Mouse (Mus musculus) frontal cortex, adult (tissue): ENCODE measurements at regions not wholly inside any gene's neighbourhood (a gene's known extent, or its start where the extent isn't known, plus 50 kb on each side); places are given as distances from the start of the nearest gene placed in this dataset.
"Not testable (repeated sequence)": the region's sequence is repeated elsewhere in the genome, so short reads cannot be mapped to it uniquely, and the experiment has no call there.

Experiments used
- ATAC-seq: cut with Nextera tagmentation; 2 replicates; pipeline ENCODE4 v1.9.2; 2017; ENCODE audit warnings: mild to moderate bottlenecking, moderate library complexity, mixed read lengths; ENCODE audit not compliant: low TSS enrichment

DNA sequence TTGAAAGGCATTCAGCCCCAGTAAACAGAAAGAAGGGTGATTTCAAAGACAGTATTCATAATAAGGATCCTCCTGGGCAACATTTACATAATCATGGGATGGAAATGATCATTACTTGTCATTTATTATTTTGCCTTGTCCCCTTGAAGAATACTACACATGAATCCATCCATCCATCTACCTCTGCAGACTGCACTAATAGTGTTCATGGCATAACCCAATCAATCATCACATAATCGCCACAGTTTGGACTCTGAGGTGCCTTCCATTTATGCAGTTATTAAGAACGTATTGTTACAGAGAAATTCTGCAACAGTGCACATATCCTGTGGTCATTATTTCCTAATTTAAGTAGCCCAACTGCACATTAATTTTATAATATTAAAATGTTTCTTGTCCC, 1172.0 kb upstream of the Edil3 start:
- ATAC-seq, result no peak

DNA sequence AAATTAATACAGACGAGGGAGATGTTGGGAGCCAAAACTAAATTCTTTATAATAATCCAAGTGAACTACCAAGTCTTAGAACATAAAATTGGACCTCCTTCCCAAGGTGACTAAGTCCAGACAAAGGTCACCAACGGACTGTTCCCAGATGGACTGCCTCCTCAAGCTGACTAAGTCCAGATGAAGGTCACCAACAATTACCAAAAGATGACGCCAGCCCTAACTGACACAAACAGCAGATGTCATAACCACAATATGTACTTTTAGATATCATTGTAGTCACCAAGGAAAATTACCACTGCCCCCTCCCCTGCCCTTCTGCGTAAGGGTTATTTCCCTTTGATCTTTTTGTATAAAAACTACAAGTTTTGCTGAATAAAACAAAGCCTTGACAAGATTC, 1148.8 kb upstream of the Edil3 start:
- not testable (repeated sequence) for ATAC-seq

DNA sequence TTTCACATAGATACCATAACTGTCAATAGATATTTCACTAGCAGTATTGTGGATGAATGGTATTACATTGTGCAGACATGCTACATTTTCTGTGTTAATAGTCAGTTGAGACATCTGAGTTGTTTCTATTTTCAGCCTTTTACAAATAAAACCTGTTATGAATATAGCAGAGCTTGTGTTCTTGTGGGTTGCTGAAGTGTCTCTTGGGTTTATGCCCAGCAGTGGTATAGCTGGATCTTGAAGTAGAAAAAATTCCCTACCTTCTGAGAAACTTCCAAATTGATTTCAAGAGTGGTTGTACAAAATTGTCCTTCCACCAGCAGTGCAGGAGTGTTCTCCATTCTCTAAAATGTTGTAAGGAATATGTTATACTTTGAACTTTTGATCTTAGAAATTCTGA, 1142.4 kb upstream of the Edil3 start:
- peak; percentile 96 for ATAC-seq
